Mouse (Mus musculus) myocyte (in vitro differentiated cells): ENCODE results near the gene Sdsl. TPM values are rescaled to one million over a fixed set of nuclear protein-coding genes. Genes with fewer than 3 reads are reported as not detected.

Experiments
- H3K27me3 ChIP-seq: one replicate; pipeline ENCODE4 v1.6.1; 2011; ENCODE audit not compliant: control insufficient read depth, insufficient read depth, insufficient read length
- H3K36me3 ChIP-seq: one replicate; pipeline ENCODE4 v1.6.1; 2011; ENCODE audit not compliant: control insufficient read depth, insufficient read depth
- H3K4me2 ChIP-seq: one replicate; pipeline ENCODE4 v1.6.1; 2011; ENCODE audit warnings: low read depth, control low read depth
- H3K4me3 ChIP-seq: one replicate; pipeline ENCODE4 v1.5.1; 2011; ENCODE audit warnings: mild to moderate bottlenecking, control low read depth, moderate library complexity
- H3K79me2 ChIP-seq: one replicate; pipeline ENCODE4 v1.6.1; 2011; ENCODE audit not compliant: control insufficient read depth, insufficient read depth
- H3ac ChIP-seq: one replicate; pipeline ENCODE4 v1.6.1; 2011; ENCODE audit not compliant: control insufficient read depth, insufficient read length
- CEBPB ChIP-seq: IDR thresholded peaks from 2 replicates; pipeline ENCODE4 v1.6.1; 2011; ENCODE audit warnings: mild to moderate bottlenecking, moderate library complexity; ENCODE audit not compliant: poor library complexity, insufficient read depth, severe bottlenecking
- E2F4 ChIP-seq: IDR thresholded peaks from one replicate; pipeline ENCODE4 v1.6.1; 2011; ENCODE audit warnings: mild to moderate bottlenecking, control low read depth, moderate library complexity; ENCODE audit not compliant: insufficient read depth
- MAX ChIP-seq: IDR thresholded peaks from one replicate; pipeline ENCODE4 v1.6.1; 2011; ENCODE audit warnings: low read depth, mild to moderate bottlenecking, control low read depth
- MYOD1 ChIP-seq, 3 experiments: IDR thresholded peaks; one replicate each; pipeline ENCODE4 v1.6.1; 2011; ENCODE audit warnings: control low read depth in 2 of 3, low read depth in 2 of 3, mild to moderate bottlenecking in 2 of 3, moderate library complexity in 1 of 3; ENCODE audit not compliant: insufficient read length in 2 of 3, control insufficient read depth in 1 of 3
- MYOG ChIP-seq, 3 experiments: IDR thresholded peaks; one replicate each; pipeline ENCODE4 v1.6.1; 2011; ENCODE audit warnings: control low read depth in 2 of 3, low read depth in 2 of 3, mild to moderate bottlenecking in 2 of 3; ENCODE audit not compliant: insufficient read length in 2 of 3, control insufficient read depth in 1 of 3, insufficient read depth in 1 of 3
- POLR2A ChIP-seq: IDR thresholded peaks from one replicate; pipeline ENCODE4 v1.6.1; 2011; ENCODE audit warnings: low read depth, mild to moderate bottlenecking, control low read depth, moderate library complexity; ENCODE audit not compliant: insufficient read length
- POLR2AphosphoS2 ChIP-seq: IDR thresholded peaks from one replicate; pipeline ENCODE4 v1.6.1; 2011; ENCODE audit warnings: low read depth, control low read depth; ENCODE audit not compliant: insufficient read length
- REST ChIP-seq: IDR thresholded peaks from one replicate; pipeline ENCODE4 v1.6.1; 2011; ENCODE audit warnings: mild to moderate bottlenecking, control low read depth, moderate library complexity; ENCODE audit not compliant: insufficient read depth, insufficient read length
- SRF ChIP-seq: IDR thresholded peaks from one replicate; pipeline ENCODE4 v1.6.1; 2011; ENCODE audit warnings: low read depth; ENCODE audit not compliant: control insufficient read depth, insufficient read length
- TCF12 ChIP-seq: IDR thresholded peaks from one replicate; pipeline ENCODE4 v1.6.1; 2011; ENCODE audit warnings: mild to moderate bottlenecking, control low read depth; ENCODE audit not compliant: poor library complexity, insufficient read depth, severe bottlenecking
- TCF3 ChIP-seq: IDR thresholded peaks from one replicate; pipeline ENCODE4 v1.6.1; 2011; ENCODE audit warnings: low read depth, control low read depth; ENCODE audit not compliant: insufficient read length
- USF1 ChIP-seq: IDR thresholded peaks from one replicate; pipeline ENCODE4 v1.6.1; 2011; ENCODE audit warnings: low read depth, mild to moderate bottlenecking, control low read depth, moderate library complexity
- polyA plus RNA-seq: library from polyadenylated mRNA; unstranded; fragments of >200 nt; fragmentation: generic; extraction: Trizol; gene quantifications from one replicate; pipeline ENCODE4 v1.2.1, GENCODE M21; 2012; ENCODE audit warnings: missing spikeins

Gene Sdsl
- polyA plus RNA-seq, 1 experiment, result 1.4 TPM

GRCm38 (mm10) chr5:120487844-120488243 is 15.2 kb upstream of the Sdsl start:
- H3K4me3 ChIP-seq, result no peak overlapping the region
- H3K27me3 ChIP-seq, result no peaks in the 10 kb centered on the region
- no peaks in the 10 kb centered on the region for H3K36me3 ChIP-seq
- H3K4me2 ChIP-seq, result no peak overlapping the region
- H3ac ChIP-seq, result no peak overlapping the region
- no peaks in the 10 kb centered on the region for H3K79me2 ChIP-seq
- TF ChIP-seq TCF12 (no peak), USF1 (no peak), REST (no peak), POLR2A (no peak), MYOG (IDR thresholded peaks at IDR 0.05; ENCODE audit: control insufficient read depth in 1 of 3, insufficient read depth in 1 of 3, insufficient read length in 2 of 3, low read depth in 2 of 3) (no peak), TCF3 (no peak), POLR2AphosphoS2 (no peak), MAX (no peak), E2F4 (no peak), SRF (no peak), MYOD1 (IDR thresholded peaks at IDR 0.05; ENCODE audit: control insufficient read depth in 1 of 3, insufficient read length in 2 of 3, low read depth in 2 of 3) (no peak), CEBPB (no peak)

DNA sequence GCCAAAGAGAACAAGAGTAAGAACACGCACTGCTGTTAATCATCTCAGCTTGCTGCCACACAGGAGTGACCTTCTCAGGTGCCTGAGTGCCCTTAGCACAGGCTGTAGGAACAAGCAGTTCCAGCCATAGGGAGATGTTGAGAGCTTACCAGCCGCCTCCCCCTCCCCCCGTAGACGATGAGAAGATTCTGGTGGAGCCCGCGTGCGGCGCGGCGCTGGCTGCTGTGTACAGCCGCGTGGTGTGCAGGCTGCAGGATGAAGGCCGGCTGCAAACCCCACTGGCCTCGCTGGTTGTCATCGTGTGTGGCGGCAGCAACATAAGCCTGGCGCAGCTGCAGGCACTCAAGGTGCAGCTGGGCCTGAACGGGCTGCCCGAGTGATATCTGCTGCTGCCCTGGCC is 10.8 kb upstream of the Sdsl start:
- Histone ChIP-seq H3K27me3 (peaks cover 2% of the 10 kb centered on the region), H3K4me2 (no peak overlapping the region)

GRCm38 (mm10) chr5:120481205-120481604 is 8.6 kb upstream of the Sdsl start:
- Histone ChIP-seq H3K36me3 (no peaks in the 10 kb centered on the region), H3K4me3 (no peak overlapping the region), H3K4me2 (no peak overlapping the region), H3ac (no peak overlapping the region), H3K79me2 (no peaks in the 10 kb centered on the region), H3K27me3 (peaks cover 24% of the 10 kb centered on the region)
- TF ChIP-seq CEBPB (no peak), TCF3 (no peak)

More for the DNA sequence above, 10.8 kb upstream of the Sdsl start:
- H3K4me3 ChIP-seq, result no peak overlapping the region
- no peaks in the 10 kb centered on the region for H3K79me2 ChIP-seq
- H3K36me3 ChIP-seq, result no peaks in the 10 kb centered on the region
- H3ac ChIP-seq, result no peak overlapping the region
- TF ChIP-seq POLR2AphosphoS2 (peak; percentile 79), POLR2A (no peak)

DNA sequence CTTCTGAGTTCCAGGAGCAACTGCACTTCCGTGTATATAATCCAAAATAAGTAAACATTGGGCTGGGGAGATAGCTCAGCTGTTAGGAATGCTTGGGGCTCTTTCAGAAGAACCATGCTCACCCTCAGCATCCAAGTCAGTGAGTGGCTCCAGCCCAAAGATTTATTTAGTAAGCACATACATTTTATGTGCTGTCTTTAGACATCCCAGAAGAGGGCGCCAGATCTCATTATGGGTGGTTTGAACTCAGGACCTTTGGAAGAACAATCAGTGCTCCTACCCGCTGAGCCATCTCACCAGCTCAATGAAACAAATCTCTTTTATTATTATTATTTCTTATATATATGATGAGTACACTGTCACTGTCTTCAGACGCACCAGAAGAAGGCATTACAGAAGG is 6.9 kb upstream of the Sdsl start:
- Histone ChIP-seq H3K4me2 (no peak overlapping the region), H3ac (no peak overlapping the region), H3K4me3 (no peak overlapping the region), H3K79me2 (no peaks in the 10 kb centered on the region), H3K36me3 (no peaks in the 10 kb centered on the region), H3K27me3 (peaks cover 32% of the 10 kb centered on the region)
- TF ChIP-seq USF1 (no peak), CEBPB (no peak)

DNA sequence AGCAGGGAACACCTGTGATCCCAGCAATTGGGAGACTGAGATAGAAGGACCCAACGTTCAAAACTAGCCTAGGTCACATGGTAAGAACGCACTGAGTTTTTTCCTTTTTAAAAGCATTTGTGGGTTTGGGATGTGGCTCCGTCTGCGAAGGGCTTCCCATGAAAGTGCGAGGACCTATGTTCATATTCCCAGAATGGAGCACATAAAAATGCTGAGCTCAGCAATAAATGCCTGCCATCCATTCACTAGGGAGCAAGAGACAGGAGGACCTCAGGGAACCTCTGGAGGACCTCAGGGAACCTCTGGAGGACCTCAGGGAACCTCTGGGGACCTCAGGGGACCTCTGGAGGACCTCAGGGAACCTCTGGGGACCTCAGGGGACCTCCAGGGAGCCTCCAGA is 5.4 kb upstream of the Sdsl start:
- Histone ChIP-seq H3K27me3 (peaks cover 45% of the 10 kb centered on the region), H3ac (no peak overlapping the region), H3K4me3 (no peak overlapping the region), H3K36me3 (no peaks in the 10 kb centered on the region), H3K4me2 (no peak overlapping the region), H3K79me2 (no peaks in the 10 kb centered on the region)
- TF ChIP-seq SRF, result no peak
- TF ChIP-seq TCF12, result no peak
- TF ChIP-seq POLR2AphosphoS2, result no peak
- no peak for TF ChIP-seq REST
- TF ChIP-seq CEBPB, result no peak
- no peak for TF ChIP-seq E2F4
- no peak for TF ChIP-seq MYOD1 (IDR thresholded peaks at IDR 0.05; ENCODE audit: control insufficient read depth in 1 of 3, insufficient read length in 2 of 3, low read depth in 2 of 3)
- TF ChIP-seq MYOG (IDR thresholded peaks at IDR 0.05; ENCODE audit: control insufficient read depth in 1 of 3, insufficient read depth in 1 of 3, insufficient read length in 2 of 3, low read depth in 2 of 3), result no peak
- TF ChIP-seq POLR2A, result no peak
- TF ChIP-seq MAX, result no peak
- no peak for TF ChIP-seq USF1
- TF ChIP-seq TCF3, result no peak

DNA sequence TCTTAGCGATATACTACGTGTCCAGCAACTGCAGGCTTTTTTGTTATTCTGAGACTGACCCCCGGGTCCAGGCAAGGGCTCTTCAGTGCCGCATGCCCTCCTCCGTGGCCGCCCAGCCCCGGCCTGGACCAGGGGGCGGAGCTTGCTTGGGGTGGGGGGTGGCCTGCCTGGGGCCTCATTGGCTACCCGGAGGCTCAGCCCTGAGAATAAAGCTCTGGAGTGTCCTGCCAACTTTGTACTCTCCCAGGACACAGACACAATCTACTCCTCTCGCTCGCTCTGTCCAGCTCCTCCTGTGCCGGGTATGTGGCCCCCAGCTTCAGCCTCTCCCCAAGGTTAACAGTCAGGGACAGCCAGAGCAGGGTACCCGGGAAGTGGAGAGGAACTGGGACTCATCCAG is 3.7 kb upstream of the Sdsl start, which contains the start of gene Sds:
Gene Sds (plus strand): TSS at position 231 of the 400 bp plus-strand sequence.
- no peak within 1 kb of the TSS for H3K4me2 ChIP-seq
- TF ChIP-seq REST (no peak), POLR2AphosphoS2 (no peak), SRF (no peak), E2F4 (no peak), TCF12 (no peak), USF1 (no peak)

More for the DNA sequence above, 3.7 kb upstream of the Sdsl start, which contains the start of gene Sds:
- Histone ChIP-seq H3K27me3 (peaks cover 60% of the 10 kb centered on the region), H3K4me3 (no peak within 1 kb of the TSS), H3K79me2 (no peaks in the 10 kb centered on the region), H3K36me3 (no peaks in the 10 kb centered on the region), H3ac (no peak within 1 kb of the TSS)
